Mouse (Mus musculus) liver, adult (tissue): ENCODE data around the gene Abca8b.

Experiments
- GATA4 ChIP-seq: IDR thresholded peaks from 2 replicates; pipeline ENCODE4 v1.6.1; 2014; ENCODE audit warnings: mild to moderate bottlenecking, low read length; ENCODE audit not compliant: insufficient replicate concordance

Abca8b gene

DNA sequence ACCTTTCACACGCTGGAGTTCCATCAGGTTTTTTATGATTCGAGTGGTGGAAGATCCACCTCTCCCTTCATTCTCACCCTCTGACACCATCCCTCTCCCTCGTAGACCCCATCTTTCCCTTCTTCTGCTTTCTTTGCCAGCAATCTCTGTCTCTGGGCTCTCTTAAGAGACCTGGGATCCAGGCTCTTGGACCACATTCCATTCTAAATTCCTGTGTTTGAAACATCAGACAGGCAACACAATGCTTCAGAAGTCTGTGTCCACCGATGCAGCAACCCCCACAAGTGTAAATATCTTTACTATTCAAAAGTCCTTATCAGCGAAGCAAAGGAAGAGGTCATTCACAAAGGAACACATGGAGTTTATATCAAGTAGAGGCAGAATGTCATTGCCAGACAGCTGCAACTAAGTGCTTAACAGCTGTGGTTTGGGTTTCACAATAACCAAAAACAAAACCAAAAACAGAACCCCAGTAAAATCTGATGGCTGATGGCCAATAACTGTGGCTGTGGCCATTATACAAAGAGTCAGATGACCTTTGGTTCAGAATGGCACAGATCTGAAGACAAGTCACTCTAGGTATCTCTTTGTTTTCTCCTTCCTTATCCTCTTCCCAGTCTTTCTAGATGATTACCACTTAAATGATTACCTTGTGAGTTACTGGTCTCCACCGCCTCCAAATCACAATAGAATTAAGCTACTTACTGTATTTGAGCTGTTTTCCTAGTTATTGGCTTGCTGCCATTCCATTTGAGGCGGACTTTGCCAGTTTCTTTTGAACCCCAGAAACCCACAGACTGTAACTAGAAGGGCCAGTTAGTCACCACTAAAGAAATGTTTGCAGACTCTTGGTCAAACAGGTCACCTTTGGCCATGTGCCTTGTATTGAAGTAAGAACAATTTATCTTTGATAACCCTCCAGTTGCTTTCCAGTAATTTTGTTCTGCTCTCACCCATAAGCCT, 68.6 kb downstream of the Abca8b start:
- TF ChIP-seq GATA4 = no peak

GRCm38 (mm10) chr11:109922236-109922635, 73.4 kb downstream of the Abca8b start:
- TF ChIP-seq GATA4 = no peak

- no peak for TF ChIP-seq GATA4
Measured at GRCm38 (mm10) chr11:109919480-109919879, 76.2 kb downstream of the Abca8b start.

DNA sequence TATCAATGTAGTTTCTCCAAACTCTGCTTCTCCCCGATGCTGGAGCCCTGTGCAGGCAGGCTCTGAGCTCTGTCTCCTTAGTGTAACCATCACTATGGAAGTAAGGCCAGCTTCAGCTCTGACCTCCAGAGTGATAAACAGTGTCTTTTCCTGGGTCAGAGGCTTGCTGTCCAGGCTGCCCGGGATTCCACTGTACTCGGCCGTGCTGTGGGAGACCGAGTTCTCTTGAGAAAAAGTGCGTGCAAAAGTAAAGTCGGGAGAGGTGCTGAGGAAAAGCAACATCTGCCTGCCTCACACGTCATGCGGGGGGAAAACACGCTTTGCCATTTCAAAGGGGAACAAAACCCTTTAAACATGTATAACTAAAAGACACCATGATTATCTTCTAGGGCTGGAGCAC, 79.0 kb downstream of the Abca8b start:
- TF ChIP-seq GATA4 = no peak

DNA sequence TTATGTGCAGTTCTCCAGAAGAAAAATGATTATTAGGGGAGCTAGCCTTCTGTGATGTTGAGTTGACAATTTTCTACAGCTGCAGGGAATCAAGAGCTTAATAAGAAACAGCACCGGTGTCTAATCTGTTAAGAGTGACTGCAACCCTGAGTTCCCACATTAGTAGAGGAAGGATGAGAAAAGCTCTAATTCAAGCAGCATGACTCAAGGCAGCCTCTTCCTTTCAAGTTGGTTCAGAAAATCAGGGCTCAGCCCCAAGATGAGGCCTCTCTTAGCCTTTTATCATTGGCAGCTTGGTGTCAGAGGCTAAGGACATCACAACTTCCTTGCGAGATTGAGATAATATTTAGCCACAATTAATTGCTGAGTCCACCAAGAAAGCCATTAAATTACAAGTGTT, 85.8 kb downstream of the Abca8b start:
- TF ChIP-seq GATA4 = no peak

GRCm38 (mm10) chr11:109908207-109909031, 87.2 kb downstream of the Abca8b start:
- no peak for TF ChIP-seq GATA4

DNA sequence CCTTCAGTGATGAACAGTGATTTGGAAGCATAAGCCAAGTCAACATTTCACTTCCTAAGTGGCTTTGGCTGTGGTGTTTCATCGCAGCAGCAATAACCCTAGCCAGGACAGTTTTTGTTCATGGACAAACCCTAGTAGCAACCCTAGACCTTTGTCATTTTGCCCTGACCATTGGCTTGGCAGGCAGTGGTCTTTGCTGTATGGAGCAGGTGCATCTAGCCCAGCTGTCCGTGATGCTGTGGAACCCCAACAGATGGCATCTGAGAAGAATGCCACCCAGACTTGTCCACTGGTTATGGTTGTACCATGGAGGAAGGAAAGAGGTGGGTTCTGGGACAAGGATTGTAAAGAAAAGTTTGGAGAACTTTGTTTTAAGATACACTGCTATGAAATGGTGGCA, 88.1 kb downstream of the Abca8b start:
- no peak for TF ChIP-seq GATA4

DNA sequence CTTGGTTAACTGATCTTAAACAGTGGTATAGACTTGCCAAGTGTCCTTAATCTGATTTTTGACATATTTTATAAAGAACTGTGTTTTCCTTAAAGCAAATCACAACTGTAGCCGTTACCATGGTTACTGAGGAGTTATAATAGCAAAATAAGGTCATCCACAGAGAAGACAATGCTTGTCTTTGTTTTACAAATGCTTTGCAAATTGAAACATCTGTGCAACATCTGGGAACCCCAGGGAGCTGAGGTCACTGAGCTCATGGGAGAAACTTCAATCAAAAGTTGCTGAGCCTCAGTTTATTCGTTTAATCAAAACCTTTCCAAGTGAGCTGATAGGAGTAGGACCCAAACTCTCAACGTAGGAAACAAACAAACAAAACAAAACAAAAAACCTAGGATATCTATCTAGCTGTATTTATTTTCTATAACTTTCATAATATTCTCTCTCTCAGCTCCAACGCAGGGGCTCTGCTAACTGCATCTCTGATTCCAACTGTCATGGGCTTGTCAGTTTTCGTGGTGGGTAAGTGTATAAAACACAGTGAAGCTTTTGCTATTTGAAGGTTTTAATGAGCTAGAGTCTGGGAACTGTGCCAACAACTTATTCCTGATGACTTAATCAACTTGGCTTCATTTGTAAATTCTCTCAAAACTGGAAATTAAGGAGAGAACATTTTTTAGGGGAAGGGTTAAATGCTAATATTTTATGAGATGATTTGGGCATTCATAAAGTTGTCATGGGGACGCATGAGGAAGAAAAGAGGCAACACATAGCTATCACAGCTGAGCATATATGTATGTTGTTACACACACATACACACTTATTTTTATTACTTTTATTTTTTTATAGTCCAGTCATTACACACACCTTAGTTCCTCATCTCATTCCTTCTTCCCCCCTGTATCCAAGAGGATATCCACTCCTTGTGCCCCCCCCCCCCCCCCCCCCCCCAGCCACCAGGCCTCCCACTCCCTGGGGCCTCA, 92.7 kb downstream of the Abca8b start:
- TF ChIP-seq GATA4 = no peak

- no peak for TF ChIP-seq GATA4
Measured at GRCm38 (mm10) chr11:109900491-109901241, 95.0 kb downstream of the Abca8b start.

- no peak for TF ChIP-seq GATA4
Measured at GRCm38 (mm10) chr11:109898791-109899467, 96.7 kb downstream of the Abca8b start.

GRCm38 (mm10) chr11:109895952-109896530, 99.6 kb downstream of the Abca8b start:
- no peak for TF ChIP-seq GATA4

DNA sequence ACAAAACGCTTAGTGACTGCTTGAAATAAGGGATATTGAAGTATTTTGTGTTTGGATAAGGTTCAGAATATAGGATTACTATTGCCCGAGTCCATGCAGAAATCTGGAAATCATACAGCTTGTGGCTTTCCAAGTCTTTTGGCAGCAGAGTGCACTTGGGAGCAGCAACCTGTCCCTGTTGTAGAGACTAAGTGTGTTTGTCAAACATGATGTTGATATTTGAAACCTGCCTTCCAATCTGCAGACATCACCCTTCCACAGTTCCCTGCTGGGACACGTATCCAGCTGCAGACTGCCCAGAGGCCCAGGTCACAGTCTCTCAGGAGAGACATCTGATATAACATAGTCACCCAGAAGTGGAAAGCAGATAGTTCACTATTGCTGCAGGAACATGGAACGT, 100.1 kb downstream of the Abca8b start:
- TF ChIP-seq GATA4 = no peak
